Mouse (Mus musculus): Measurements from ENCODE around the gene Acy3. TPM values are rescaled to one million over a fixed set of nuclear protein-coding genes. Genes with fewer than 3 reads are reported as not detected.
A peak's percentile ranks its signal among the peaks of the same experiment; 100 is the strongest.

Gene Acy3
- polyA plus RNA-seq, 1 experiment from 2014 or later = 1.5 TPM

DNA sequence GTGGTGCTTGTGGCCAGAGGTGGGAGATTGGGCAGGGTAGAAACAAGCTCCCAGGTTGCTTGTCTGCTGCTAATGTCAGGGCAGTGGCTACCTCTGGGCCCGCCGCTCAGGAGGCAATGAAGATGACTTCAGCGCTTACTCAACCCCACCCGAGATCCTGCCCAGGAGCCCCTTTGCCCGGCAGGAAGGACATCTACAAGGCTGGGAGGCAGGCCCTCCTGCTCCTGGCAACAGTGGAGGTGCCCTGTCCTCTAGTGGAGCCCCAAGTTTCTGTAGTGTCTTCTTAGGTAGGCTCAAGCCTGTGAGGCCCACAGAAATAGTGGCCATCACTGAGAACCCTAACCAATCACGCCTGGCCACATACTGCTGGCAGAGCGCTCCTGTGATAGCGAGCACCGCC is 18.7 kb downstream of the Acy3 start:
- H3K9me3 ChIP-seq (ENCODE audit: control insufficient read depth, low read length) = no peaks in the 10 kb centered on the region
- H3K4me3 ChIP-seq (replicated peaks; ENCODE audit: low read length) = no peak overlapping the region
- no peaks in the 10 kb centered on the region for H3K27me3 ChIP-seq (replicated peaks; ENCODE audit: control insufficient read depth, insufficient read depth, low read length)
- peaks cover 8% of the 10 kb centered on the region for H3K4me1 ChIP-seq (replicated peaks; ENCODE audit: control insufficient read depth, insufficient read depth, low read length)
- WGBS = 82% methylated on average over 9 of the region's 9 CpGs
- no peak overlapping the region for H3K4me2 ChIP-seq (ENCODE audit: low read length)
- H3K36me3 ChIP-seq (ENCODE audit: control insufficient read depth, insufficient read depth) = peaks cover 7% of the 10 kb centered on the region
- ATAC-seq = no peak
- no peak overlapping the region for H3K9ac ChIP-seq (replicated peaks; ENCODE audit: low read depth, low read length)
- no peak overlapping the region for H3K27ac ChIP-seq (ENCODE audit: low read length)

DNA sequence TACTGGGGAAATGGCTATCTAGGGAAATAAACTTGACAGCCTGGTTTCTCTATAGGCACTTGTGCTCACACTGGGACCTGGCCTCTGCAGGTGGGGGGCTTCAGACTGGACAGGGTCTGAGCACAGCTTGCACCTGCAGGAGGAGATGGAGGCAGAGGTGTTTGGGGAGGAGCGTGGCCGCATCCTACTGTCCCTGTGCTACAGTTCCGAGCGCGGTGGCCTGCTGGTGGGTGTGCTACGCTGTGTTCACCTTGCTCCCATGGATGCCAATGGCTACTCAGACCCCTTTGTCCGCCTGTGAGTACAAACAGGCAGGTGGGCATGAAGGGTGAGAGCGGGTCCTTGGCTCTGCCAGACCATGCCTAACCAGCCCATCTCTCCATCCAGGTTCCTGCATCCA is 19.6 kb downstream of the Acy3 start:
- Histone ChIP-seq H3K36me3 (ENCODE audit: control insufficient read depth, insufficient read depth) (peaks cover 7% of the 10 kb centered on the region), H3K27ac (ENCODE audit: low read length) (no peak overlapping the region), H3K27me3 (replicated peaks; ENCODE audit: control insufficient read depth, insufficient read depth, low read length) (no peaks in the 10 kb centered on the region), H3K4me2 (ENCODE audit: low read length) (no peak overlapping the region), H3K9ac (replicated peaks; ENCODE audit: low read depth, low read length) (no peak overlapping the region), H3K9me3 (ENCODE audit: control insufficient read depth, low read length) (no peaks in the 10 kb centered on the region), H3K4me3 (replicated peaks; ENCODE audit: low read length) (no peak overlapping the region), H3K4me1 (replicated peaks; ENCODE audit: control insufficient read depth, insufficient read depth, low read length) (peaks cover 9% of the 10 kb centered on the region)
- WGBS = 93% methylated on average over 8 of the region's 8 CpGs
- no peak for ATAC-seq

- no peak for ATAC-seq
- no peak overlapping the region for H3K4me2 ChIP-seq (ENCODE audit: low read length)
These were observed 24.7 kb downstream of the Acy3 start for GRCm38 (mm10) chr19:4011086-4011485.

DNA sequence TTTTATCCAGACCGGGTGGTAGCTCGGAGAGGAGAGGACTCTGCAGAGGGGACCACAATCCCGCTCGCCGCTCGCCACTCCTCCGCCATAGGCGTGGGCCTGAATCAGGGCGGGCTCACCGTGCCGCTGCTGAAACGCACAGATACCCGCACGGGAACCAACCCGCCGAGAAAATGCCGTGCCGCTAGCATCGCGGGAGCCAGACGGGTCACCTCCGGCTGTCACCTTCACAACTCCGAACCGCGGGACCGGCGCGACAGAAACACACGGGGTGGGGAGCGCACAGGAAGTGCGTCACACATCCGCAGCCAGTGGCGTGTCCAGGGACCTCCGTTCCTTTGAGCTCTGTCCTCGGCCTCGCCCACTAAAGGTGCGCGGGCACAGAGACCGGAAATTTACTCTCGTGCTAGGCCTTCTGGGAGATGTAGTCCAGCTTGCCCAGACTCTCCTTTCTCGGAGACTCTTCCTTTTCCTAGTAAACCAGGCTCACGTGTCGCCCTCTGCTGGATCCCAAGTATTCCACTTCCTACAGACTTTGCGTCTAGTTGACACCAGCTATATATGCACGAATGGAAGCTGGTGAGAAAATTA is 26.2 kb downstream of the Acy3 start, which contains the start of gene Ndufv1:
TSS of gene Ndufv1 (minus strand) at position 375 of the 591 bp plus-strand sequence.
- Histone ChIP-seq H3K27ac (ENCODE audit: low read length) (peak within 1 kb of the TSS; percentile 45), H3K9me3 (ENCODE audit: control insufficient read depth, low read length) (no peaks in the 10 kb centered on the region), H3K36me3 (ENCODE audit: control insufficient read depth, insufficient read depth) (peaks cover 5% of the 10 kb centered on the region; the same call in 1 of the 2 replicates), H3K4me1 (replicated peaks; ENCODE audit: control insufficient read depth, insufficient read depth, low read length) (peaks cover 13% of the 10 kb centered on the region), H3K9ac (replicated peaks; ENCODE audit: low read depth, low read length) (peak within 1 kb of the TSS; percentile 73), H3K4me2 (ENCODE audit: low read length) (peak within 1 kb of the TSS; percentile 78), H3K27me3 (replicated peaks; ENCODE audit: control insufficient read depth, insufficient read depth, low read length) (no peaks in the 10 kb centered on the region), H3K4me3 (replicated peaks; ENCODE audit: low read length) (peak within 1 kb of the TSS; percentile 85)
- ATAC-seq = peak; percentile 100
- WGBS = under 1% methylated on average over 45 of the region's 45 CpGs

More at GRCm38 (mm10) chr19:4011086-4011485, 24.7 kb downstream of the Acy3 start:
- peaks cover 13% of the 10 kb centered on the region for H3K4me1 ChIP-seq (replicated peaks; ENCODE audit: control insufficient read depth, insufficient read depth, low read length)
- WGBS = 94% methylated on average over 5 of the region's 5 CpGs
- no peak overlapping the region for H3K4me3 ChIP-seq (replicated peaks; ENCODE audit: low read length)
- H3K27ac ChIP-seq (ENCODE audit: low read length) = no peak overlapping the region
- H3K27me3 ChIP-seq (replicated peaks; ENCODE audit: control insufficient read depth, insufficient read depth, low read length) = no peaks in the 10 kb centered on the region
- no peak overlapping the region for H3K9ac ChIP-seq (replicated peaks; ENCODE audit: low read depth, low read length)
- H3K36me3 ChIP-seq (ENCODE audit: control insufficient read depth, insufficient read depth) = peaks cover 9% of the 10 kb centered on the region
- no peaks in the 10 kb centered on the region for H3K9me3 ChIP-seq (ENCODE audit: control insufficient read depth, low read length)

GRCm38 (mm10) chr19:4013066-4013465 is 26.7 kb downstream of the Acy3 start:
- Histone ChIP-seq H3K4me2 (ENCODE audit: low read length) (peak overlapping the region; percentile 48), H3K36me3 (ENCODE audit: control insufficient read depth, insufficient read depth) (peaks cover 5% of the 10 kb centered on the region; the same call in 1 of the 2 replicates), H3K4me3 (replicated peaks; ENCODE audit: low read length) (peak overlapping the region; percentile 85), H3K9ac (replicated peaks; ENCODE audit: low read depth, low read length) (0 out of 2 replicates have a peak overlapping the region, but pooled peaks have one; percentile 15), H3K27ac (ENCODE audit: low read length) (no peak overlapping the region), H3K4me1 (replicated peaks; ENCODE audit: control insufficient read depth, insufficient read depth, low read length) (peaks cover 13% of the 10 kb centered on the region), H3K27me3 (replicated peaks; ENCODE audit: control insufficient read depth, insufficient read depth, low read length) (no peaks in the 10 kb centered on the region), H3K9me3 (ENCODE audit: control insufficient read depth, low read length) (no peaks in the 10 kb centered on the region)
- ATAC-seq = no peak
- WGBS = 24% methylated on average over 9 of the region's 9 CpGs

- no peaks in the 10 kb centered on the region for H3K9me3 ChIP-seq (ENCODE audit: control insufficient read depth, low read length)
- ATAC-seq = no peak
- H3K36me3 ChIP-seq (ENCODE audit: control insufficient read depth, insufficient read depth) = 0 out of 2 replicates have a peak, but pooled peaks cover 2% of the 10 kb centered on the region
- H3K4me1 ChIP-seq (replicated peaks; ENCODE audit: control insufficient read depth, insufficient read depth, low read length) = peaks cover 18% of the 10 kb centered on the region
- no peak overlapping the region for H3K27ac ChIP-seq (ENCODE audit: low read length)
- H3K4me3 ChIP-seq (replicated peaks; ENCODE audit: low read length) = no peak overlapping the region
- H3K4me2 ChIP-seq (ENCODE audit: low read length) = no peak overlapping the region
- H3K9ac ChIP-seq (replicated peaks; ENCODE audit: low read depth, low read length) = no peak overlapping the region
- H3K27me3 ChIP-seq (replicated peaks; ENCODE audit: control insufficient read depth, insufficient read depth, low read length) = no peaks in the 10 kb centered on the region
These were observed 28.4 kb downstream of the Acy3 start for GRCm38 (mm10) chr19:4014802-4015201.

DNA sequence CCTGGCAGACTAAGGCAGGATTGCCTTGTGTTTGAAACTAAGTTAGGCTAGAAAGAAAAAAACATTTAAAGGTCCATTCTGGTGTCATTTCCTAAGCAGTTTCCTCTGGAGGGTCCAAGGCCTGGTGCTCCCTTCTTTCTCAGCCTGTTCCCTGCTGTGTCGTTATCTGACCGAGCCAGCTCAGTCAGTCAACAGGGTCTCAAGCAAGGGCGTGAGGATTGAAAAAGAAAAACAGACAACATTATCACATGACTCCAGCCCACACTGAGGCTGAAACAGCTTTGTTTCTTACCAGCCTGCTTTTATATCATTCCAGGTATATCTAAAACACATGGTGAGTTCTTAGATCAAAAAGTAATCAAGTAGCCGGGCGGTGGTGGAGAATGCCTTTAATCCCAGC is 29.3 kb downstream of the Acy3 start:
- H3K9ac ChIP-seq (replicated peaks; ENCODE audit: low read depth, low read length) = no peak overlapping the region
- H3K27ac ChIP-seq (ENCODE audit: low read length) = no peak overlapping the region
- WGBS = 61% methylated on average over 5 of the region's 5 CpGs
- no peaks in the 10 kb centered on the region for H3K27me3 ChIP-seq (replicated peaks; ENCODE audit: control insufficient read depth, insufficient read depth, low read length)
- H3K36me3 ChIP-seq (ENCODE audit: control insufficient read depth, insufficient read depth) = 0 out of 2 replicates have a peak, but pooled peaks cover 2% of the 10 kb centered on the region
- no peak for ATAC-seq
- H3K4me2 ChIP-seq (ENCODE audit: low read length) = no peak overlapping the region
- H3K4me3 ChIP-seq (replicated peaks; ENCODE audit: low read length) = no peak overlapping the region
- no peaks in the 10 kb centered on the region for H3K9me3 ChIP-seq (ENCODE audit: control insufficient read depth, low read length)
- H3K4me1 ChIP-seq (replicated peaks; ENCODE audit: control insufficient read depth, insufficient read depth, low read length) = peaks cover 18% of the 10 kb centered on the region

- no peak overlapping the region for H3K9ac ChIP-seq (replicated peaks; ENCODE audit: low read depth, low read length)
- ATAC-seq = no peak
- no peak overlapping the region for H3K4me2 ChIP-seq (ENCODE audit: low read length)
- H3K36me3 ChIP-seq (ENCODE audit: control insufficient read depth, insufficient read depth) = no peaks in the 10 kb centered on the region
- WGBS = 66% methylated on average over 10 of the region's 10 CpGs
- no peaks in the 10 kb centered on the region for H3K27me3 ChIP-seq (replicated peaks; ENCODE audit: control insufficient read depth, insufficient read depth, low read length)
- no peak overlapping the region for H3K27ac ChIP-seq (ENCODE audit: low read length)
- no peaks in the 10 kb centered on the region for H3K9me3 ChIP-seq (ENCODE audit: control insufficient read depth, low read length)
- H3K4me3 ChIP-seq (replicated peaks; ENCODE audit: low read length) = no peak overlapping the region
- peaks cover 5% of the 10 kb centered on the region; the same call in 1 of the 2 replicates for H3K4me1 ChIP-seq (replicated peaks; ENCODE audit: control insufficient read depth, insufficient read depth, low read length)
These were observed 31.7 kb downstream of the Acy3 start for GRCm38 (mm10) chr19:4017921-4018587.

GRCm38 (mm10) chr19:4018743-4019583 is 32.6 kb downstream of the Acy3 start:
- H3K36me3 ChIP-seq (ENCODE audit: control insufficient read depth, insufficient read depth) = no peaks in the 10 kb centered on the region
- peaks cover 5% of the 10 kb centered on the region; the same call in 1 of the 2 replicates for H3K4me1 ChIP-seq (replicated peaks; ENCODE audit: control insufficient read depth, insufficient read depth, low read length)
- H3K4me2 ChIP-seq (ENCODE audit: low read length) = no peak overlapping the region
- no peaks in the 10 kb centered on the region for H3K9me3 ChIP-seq (ENCODE audit: control insufficient read depth, low read length)
- no peak overlapping the region for H3K27ac ChIP-seq (ENCODE audit: low read length)
- no peak overlapping the region for H3K9ac ChIP-seq (replicated peaks; ENCODE audit: low read depth, low read length)
- WGBS = 21% methylated on average over 18 of the region's 18 CpGs
- no peak overlapping the region for H3K4me3 ChIP-seq (replicated peaks; ENCODE audit: low read length)
- H3K27me3 ChIP-seq (replicated peaks; ENCODE audit: control insufficient read depth, insufficient read depth, low read length) = no peaks in the 10 kb centered on the region
- peak; percentile 71; the same call in 1 of the 2 replicates for ATAC-seq
